Mouse (Mus musculus) kidney, adult 11 months (tissue): ENCODE data around the gene Slc35e3.

Source experiments
- DNase-seq: peaks from one replicate; pipeline ENCODE4 v3.0.0; 2022

Gene Slc35e3

DNA sequence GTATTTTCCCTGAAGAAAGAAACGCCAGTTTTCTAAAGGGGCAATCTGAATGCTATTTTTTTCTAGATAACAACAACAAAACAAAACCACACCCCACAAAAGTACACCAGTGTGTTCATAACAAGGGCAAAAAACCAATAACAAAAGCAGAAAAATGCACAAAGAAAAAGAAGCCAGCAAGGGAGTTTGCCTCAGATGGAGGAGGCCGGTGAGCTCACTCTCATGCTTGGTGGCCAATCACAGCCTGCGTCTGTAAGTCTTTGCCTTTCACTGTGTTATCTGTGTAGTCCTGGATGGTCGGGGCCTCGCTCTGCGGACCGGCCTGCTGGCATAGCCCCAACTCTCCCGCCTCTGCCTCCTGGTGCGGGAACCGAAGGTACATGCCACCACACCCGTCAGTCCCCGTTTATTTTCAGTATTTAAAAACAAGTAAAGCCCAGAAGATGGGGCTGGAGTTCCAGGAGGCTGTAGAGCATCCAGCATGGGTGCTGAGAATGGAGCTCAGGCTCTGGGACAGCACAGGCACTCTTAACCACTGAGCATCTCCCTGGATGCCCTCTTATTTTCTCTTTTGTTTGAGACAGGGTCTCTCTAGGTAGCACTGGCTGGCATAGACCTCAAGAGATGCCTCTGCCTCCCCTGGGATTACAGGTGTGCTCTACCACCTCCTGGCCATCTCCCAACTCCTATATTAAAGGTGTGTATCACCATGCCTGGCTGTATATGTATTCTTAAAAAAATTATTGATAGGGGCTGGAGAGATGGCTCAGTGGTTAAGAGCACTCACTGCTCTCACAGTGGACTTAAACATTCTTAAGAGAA is 30.3 kb upstream of the Slc35e3 start:
- no peak for DNase-seq

DNA sequence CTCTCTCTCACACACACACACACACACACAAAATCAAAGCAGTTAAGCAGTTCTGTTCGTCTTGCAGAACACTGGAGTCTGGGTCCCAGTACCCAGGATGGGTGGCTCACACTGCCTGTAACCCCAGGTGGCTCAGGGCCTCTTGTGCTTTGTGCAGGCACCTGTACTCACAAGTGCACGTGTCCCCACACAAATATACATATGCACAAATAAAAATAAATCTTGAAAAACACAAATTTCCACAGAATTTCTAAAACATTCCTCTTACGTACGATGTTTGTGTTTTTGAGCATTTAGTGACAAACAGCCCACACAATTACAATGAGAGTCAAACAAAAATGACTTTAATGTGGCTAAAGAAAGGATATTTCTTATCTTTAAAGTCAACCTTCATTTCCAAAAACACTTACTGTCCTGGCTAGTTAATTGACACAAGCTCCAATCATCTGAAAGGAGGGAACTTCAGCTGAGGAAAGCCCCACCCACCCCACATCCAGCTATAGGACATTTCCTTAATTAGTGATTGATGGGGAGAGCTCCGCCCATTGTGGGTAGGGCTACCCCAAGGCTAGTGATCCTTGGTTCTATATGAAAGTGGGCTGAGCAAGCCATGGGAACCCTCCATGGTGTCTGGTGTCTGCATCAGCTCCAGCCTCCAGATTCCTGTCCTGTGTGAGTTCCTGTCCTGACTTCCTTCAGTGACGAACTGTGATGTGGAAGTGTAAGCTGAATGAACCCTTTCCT is 29.4 kb upstream of the Slc35e3 start:
- DNase-seq: no peak

DNA sequence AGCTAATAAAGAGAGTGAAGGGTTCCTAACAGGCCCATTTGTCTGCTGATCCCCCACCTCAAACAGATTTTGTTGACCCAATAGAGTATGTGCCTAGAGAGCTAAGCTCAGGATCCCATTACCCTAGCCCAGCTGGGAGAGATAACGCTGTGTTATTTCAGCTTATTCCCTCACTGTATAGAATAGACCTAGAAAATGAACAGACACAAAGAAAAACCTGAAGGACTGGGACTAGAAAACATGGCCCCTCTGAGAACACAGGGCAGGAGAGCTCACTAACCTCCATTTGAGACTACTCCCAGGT is 28.6 kb upstream of the Slc35e3 start:
- no peak for DNase-seq

GRCm38 (mm10) chr10:117774011-117774816 is 28.0 kb upstream of the Slc35e3 start:
- DNase-seq: no peak

DNA sequence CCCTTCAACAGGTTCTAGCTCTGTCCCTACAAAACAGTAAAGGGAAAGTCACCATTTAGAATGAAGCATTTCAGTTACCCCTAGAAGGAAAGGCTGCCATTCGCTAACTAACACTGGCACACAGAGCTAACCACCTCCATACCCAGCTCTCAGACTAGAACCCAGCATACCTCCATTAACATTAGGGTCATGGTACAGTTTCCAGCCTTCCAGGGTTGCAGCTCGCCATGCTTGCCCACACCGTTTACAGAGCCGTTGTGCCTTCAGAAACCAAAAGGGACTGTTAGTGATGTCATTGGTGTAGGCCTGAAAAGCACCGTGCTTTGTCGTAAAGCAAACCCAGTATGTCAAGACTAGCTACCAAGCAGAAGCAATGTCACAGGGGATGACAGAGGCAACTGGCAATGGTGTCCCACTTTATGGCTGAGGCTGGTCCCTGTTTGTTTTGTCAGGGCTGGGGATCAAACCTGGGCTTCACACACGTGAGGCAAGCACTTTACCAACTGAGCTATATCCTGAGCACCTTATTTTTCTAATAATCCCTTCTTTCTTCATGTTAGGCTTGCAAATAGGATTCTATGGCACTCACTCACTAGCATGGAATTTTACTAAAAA is 27.0 kb upstream of the Slc35e3 start:
- DNase-seq: no peak

- no peak for DNase-seq
Measured at GRCm38 (mm10) chr10:117772364-117773105, 26.4 kb upstream of the Slc35e3 start.

GRCm38 (mm10) chr10:117771131-117771510 is 25.0 kb upstream of the Slc35e3 start:
- no peak for DNase-seq

GRCm38 (mm10) chr10:117770286-117771130 is 24.3 kb upstream of the Slc35e3 start:
- no peak for DNase-seq

- DNase-seq: no peak
Measured at GRCm38 (mm10) chr10:117769541-117770285, 23.5 kb upstream of the Slc35e3 start.

DNA sequence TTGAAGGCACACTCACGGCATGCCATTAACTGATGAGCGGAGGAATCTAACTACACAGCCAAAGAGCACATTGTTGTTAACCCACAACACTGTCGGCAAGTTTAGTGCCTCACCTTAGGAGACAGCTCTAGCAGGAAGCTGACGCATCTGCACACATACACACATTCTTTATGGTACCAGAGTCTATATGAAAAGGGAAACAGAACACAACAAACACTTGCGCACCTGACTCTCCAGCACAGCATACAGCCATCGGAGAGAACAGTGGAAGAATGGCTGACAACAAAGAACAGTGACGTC is 21.9 kb upstream of the Slc35e3 start:
- DNase-seq: no peak

GRCm38 (mm10) chr10:117767286-117768140 is 21.3 kb upstream of the Slc35e3 start:
- no peak for DNase-seq

- no peak for DNase-seq
Measured at GRCm38 (mm10) chr10:117766896-117767160, 20.7 kb upstream of the Slc35e3 start.

- no peak for DNase-seq
Measured at GRCm38 (mm10) chr10:117766111-117766895, 20.1 kb upstream of the Slc35e3 start.

GRCm38 (mm10) chr10:117765116-117765894 is 19.1 kb upstream of the Slc35e3 start:
- DNase-seq: no peak

- peak; percentile 42 for DNase-seq
Measured at GRCm38 (mm10) chr10:117764598-117764997, 18.4 kb upstream of the Slc35e3 start.

DNA sequence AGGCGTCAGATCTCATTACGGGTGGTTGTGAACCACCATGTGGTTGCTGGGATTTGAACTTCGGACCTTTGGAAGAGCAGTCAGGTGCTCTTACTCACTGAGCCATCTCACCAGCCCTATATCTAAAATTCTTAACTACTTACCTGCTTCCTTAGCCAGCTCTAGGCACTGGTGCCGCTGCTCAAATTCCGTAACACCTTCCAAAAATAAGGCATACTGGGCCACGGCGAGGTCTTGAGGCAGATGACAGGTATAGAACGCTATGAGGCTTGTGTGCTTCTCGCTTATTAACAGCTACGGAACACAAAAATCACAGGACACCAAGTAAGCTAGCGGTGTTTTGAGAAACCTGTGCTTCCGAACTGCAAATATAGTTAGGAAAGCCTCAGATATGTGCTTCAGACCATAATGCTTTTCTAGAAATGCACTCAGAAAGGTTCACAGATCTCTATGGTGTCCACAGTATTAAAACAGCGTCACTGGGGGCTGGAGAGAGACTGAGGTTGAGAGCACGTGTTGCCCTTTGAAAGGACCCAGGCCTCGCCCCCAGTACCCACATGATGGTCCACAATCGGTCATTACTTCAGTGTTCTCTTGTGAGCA is 17.5 kb upstream of the Slc35e3 start:
- no peak for DNase-seq

DNA sequence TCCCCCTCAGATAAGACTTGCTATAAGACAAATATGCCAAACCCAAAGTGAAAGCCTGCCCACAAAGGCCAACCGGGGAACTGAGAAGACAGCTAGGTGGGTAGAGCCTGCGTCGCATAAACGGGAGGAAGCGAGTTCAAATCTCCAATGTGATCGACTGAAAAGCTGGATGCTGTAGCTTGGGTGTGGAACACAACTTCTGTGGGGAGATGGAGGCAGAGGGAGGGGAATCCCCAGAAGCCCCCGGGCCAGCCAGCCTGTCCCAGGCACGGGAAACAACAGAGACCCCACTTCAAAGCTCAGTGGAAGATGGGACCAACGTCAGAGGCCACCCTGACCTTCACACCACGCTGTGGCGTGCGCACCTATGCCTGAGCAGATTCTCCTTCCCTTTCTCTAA is 16.8 kb upstream of the Slc35e3 start:
- no peak for DNase-seq

GRCm38 (mm10) chr10:117762281-117762830 is 16.2 kb upstream of the Slc35e3 start:
- DNase-seq: no peak
